Mouse (Mus musculus) limb, embryonic 15.5 days (tissue): ENCODE measurements around the gene Dnah12. TPM values are rescaled to one million over a fixed set of nuclear protein-coding genes. Genes with fewer than 3 reads are reported as not detected.
"Not testable (repeated sequence)": the region's sequence is repeated elsewhere in the genome, so short reads cannot be mapped to it uniquely, and the experiment has no call there.

Source experiments
- ATAC-seq: fragments of 200-750 bp; cut with Nextera tagmentation; 2 replicates; pipeline ENCODE4 v1.8.0; 2017; ENCODE audit warnings: low read depth, moderate TSS enrichment; ENCODE audit not compliant: insufficient number of reproducible peaks, low FRiP score, low TSS enrichment
- H3K27ac ChIP-seq: fragments of 300-500 bp; sonication (generic); 2 replicates; pipeline ENCODE4 v1.5.1; 2015; ENCODE audit warnings: moderate library complexity, mild to moderate bottlenecking, inconsistent platforms
- H3K27me3 ChIP-seq: fragments of 300-500 bp; sonication (generic); 2 replicates; pipeline ENCODE4 v1.6.1; 2015; ENCODE audit warnings: inconsistent platforms
- H3K36me3 ChIP-seq: fragments of 300-500 bp; sonication (generic); 2 replicates; pipeline ENCODE4 v1.6.1; 2015; ENCODE audit warnings: inconsistent platforms
- H3K4me1 ChIP-seq: fragments of 300-500 bp; sonication (generic); 2 replicates; pipeline ENCODE4 v1.6.1; 2015; ENCODE audit warnings: inconsistent platforms
- H3K4me2 ChIP-seq: fragments of 300-500 bp; sonication (generic); 2 replicates; pipeline ENCODE4 v1.6.1; 2015; ENCODE audit warnings: mild to moderate bottlenecking, inconsistent platforms
- H3K4me3 ChIP-seq: fragments of 300-500 bp; sonication (generic); 2 replicates; pipeline ENCODE4 v1.5.1; 2015; ENCODE audit warnings: mild to moderate bottlenecking, inconsistent platforms
- H3K9ac ChIP-seq: fragments of 300-500 bp; sonication (generic); 2 replicates; pipeline ENCODE4 v1.6.1; 2015; ENCODE audit warnings: inconsistent platforms
- H3K9me3 ChIP-seq: fragments of 300-500 bp; sonication (generic); 2 replicates; pipeline ENCODE4 v1.6.1; 2016; ENCODE audit warnings: inconsistent platforms
- WGBS: fragments of 180-500 bp; shearing (Covaris S2); methylation state at CpG from one replicate; pipeline ENCODE4 v1.1.7; 2015; 5-methylcytosine and 5-hydroxymethylcytosine counted together
- polyA plus RNA-seq: library from polyadenylated mRNA; unstranded; fragments of >200 nt; fragmentation: Nextera tagmentation; extraction: Ambion mirVana; gene quantifications from 2 replicates; pipeline ENCODE4 v1.2.1, GENCODE M21; 2015

Gene Dnah12
- polyA plus RNA-seq, 1 experiment from 2014 or later = 0.04 TPM

- peak; percentile 91 for ATAC-seq
- H3K9ac ChIP-seq = peak within 1 kb of the TSS; percentile 79
- peak within 1 kb of the TSS; percentile 95 for H3K4me2 ChIP-seq
- H3K27ac ChIP-seq = peak within 1 kb of the TSS; percentile 92
- H3K4me3 ChIP-seq = peak within 1 kb of the TSS; percentile 73
- peaks cover 13% of the 10 kb centered on the region for H3K36me3 ChIP-seq
- WGBS = under 1% methylated on average over 70 of the region's 70 CpGs
- H3K4me1 ChIP-seq = peaks cover 21% of the 10 kb centered on the region
- H3K27me3 ChIP-seq = no peaks in the 10 kb centered on the region
- no peaks in the 10 kb centered on the region for H3K9me3 ChIP-seq
Observed at GRCm38 (mm10) chr14:26669292-26670073, 23.6 kb upstream of the Dnah12 start, which contains the start of gene Pde12. Gene Pde12 (minus strand): TSS chr14:26669883.

- no peaks in the 10 kb centered on the region for H3K9me3 ChIP-seq
- H3K4me1 ChIP-seq = peaks cover 26% of the 10 kb centered on the region
- H3K36me3 ChIP-seq = peaks cover 1% of the 10 kb centered on the region
- no peak overlapping the region for H3K4me3 ChIP-seq
- H3K9ac ChIP-seq = no peak overlapping the region
- ATAC-seq = no peak
- no peak overlapping the region for H3K27ac ChIP-seq
- no peak overlapping the region for H3K4me2 ChIP-seq
- H3K27me3 ChIP-seq = peaks cover 4% of the 10 kb centered on the region; the same call in 1 of the 2 replicates
Observed at GRCm38 (mm10) chr14:26670964-26671363, 22.1 kb upstream of the Dnah12 start.

GRCm38 (mm10) chr14:26671870-26672615, 21.0 kb upstream of the Dnah12 start:
- not testable (repeated sequence) for H3K27me3 ChIP-seq, H3K27ac ChIP-seq, H3K9me3 ChIP-seq, H3K36me3 ChIP-seq, H3K9ac ChIP-seq, H3K4me2 ChIP-seq, ATAC-seq, H3K4me3 ChIP-seq
- 67% methylated on average over 17 of the region's 17 CpGs for WGBS
- H3K4me1 ChIP-seq = peaks cover 21% of the 10 kb centered on the region

DNA sequence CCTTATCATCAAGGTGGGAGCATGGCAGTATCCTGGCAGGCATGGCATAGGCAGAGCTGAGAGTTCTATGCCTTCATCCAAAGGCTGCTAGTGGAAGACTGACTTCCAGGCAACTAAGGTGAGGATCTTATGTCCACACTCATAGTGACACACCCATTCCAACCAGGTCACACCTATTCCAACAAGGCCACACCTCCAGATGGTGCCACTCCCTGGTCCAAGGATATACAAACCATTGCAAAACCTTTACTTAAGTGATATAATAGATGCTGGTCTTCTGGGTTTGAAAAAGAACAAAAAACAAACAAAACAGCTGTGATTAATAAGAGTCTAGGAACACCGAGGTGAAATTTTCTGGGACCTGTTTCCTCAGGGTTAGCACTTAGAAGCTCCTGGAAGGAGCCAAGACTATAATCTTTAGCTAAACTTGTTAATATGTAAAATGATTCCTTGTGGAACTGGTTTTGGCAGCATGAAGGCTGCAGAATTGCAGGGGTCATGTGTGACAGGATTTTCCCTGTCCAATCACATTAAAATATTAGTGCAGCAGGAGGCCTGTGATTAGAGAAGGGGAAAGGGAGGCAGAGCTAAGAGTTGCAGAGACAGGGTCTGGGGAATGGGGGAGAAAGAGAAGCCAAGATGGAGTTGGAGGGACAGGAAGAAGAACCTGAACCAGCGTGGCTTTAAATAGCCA, 18.5 kb upstream of the Dnah12 start:
- not testable (repeated sequence) for ATAC-seq

GRCm38 (mm10) chr14:26675371-26675770, 17.7 kb upstream of the Dnah12 start:
- 14% methylated on average over 12 of the region's 12 CpGs for WGBS
- peaks cover 4% of the 10 kb centered on the region; the same call in 1 of the 2 replicates for H3K27me3 ChIP-seq
- H3K27ac ChIP-seq = no peak overlapping the region
- H3K4me1 ChIP-seq = peaks cover 8% of the 10 kb centered on the region; the same call in 1 of the 2 replicates
- ATAC-seq = no peak
- H3K9me3 ChIP-seq = no peaks in the 10 kb centered on the region
- H3K9ac ChIP-seq = no peak overlapping the region
- H3K4me3 ChIP-seq = no peak overlapping the region
- H3K36me3 ChIP-seq = no peaks in the 10 kb centered on the region
- H3K4me2 ChIP-seq = no peak overlapping the region

More for the DNA sequence above, 18.5 kb upstream of the Dnah12 start:
- H3K9ac ChIP-seq, H3K9me3 ChIP-seq, H3K4me3 ChIP-seq, H3K4me1 ChIP-seq, H3K27me3 ChIP-seq, H3K27ac ChIP-seq, H3K36me3 ChIP-seq, H3K4me2 ChIP-seq: not testable (repeated sequence)
- WGBS = 52% methylated on average over 2 of the region's 2 CpGs

- no peak overlapping the region for H3K27ac ChIP-seq
- H3K36me3 ChIP-seq = no peaks in the 10 kb centered on the region
- 77% methylated on average over 5 of the region's 5 CpGs for WGBS
- no peak overlapping the region for H3K4me2 ChIP-seq
- H3K9ac ChIP-seq = no peak overlapping the region
- no peak for ATAC-seq
- H3K4me3 ChIP-seq = no peak overlapping the region
- H3K27me3 ChIP-seq = peaks cover 4% of the 10 kb centered on the region; the same call in 1 of the 2 replicates
- H3K9me3 ChIP-seq = no peaks in the 10 kb centered on the region
- peaks cover 5% of the 10 kb centered on the region; the same call in 1 of the 2 replicates for H3K4me1 ChIP-seq
Observed at GRCm38 (mm10) chr14:26675791-26676190, 17.3 kb upstream of the Dnah12 start.

GRCm38 (mm10) chr14:26690727-26691126, 2.3 kb upstream of the Dnah12 start:
- Histone ChIP-seq H3K4me1 (no peaks in the 10 kb centered on the region), H3K9ac (no peak overlapping the region), H3K27ac (no peak overlapping the region), H3K4me3 (no peak overlapping the region), H3K4me2 (no peak overlapping the region), H3K27me3 (no peaks in the 10 kb centered on the region), H3K9me3 (no peaks in the 10 kb centered on the region), H3K36me3 (no peaks in the 10 kb centered on the region)
- no peak for ATAC-seq
- WGBS = 48% methylated on average over 2 of the region's 2 CpGs

- H3K4me1 ChIP-seq = no peaks in the 10 kb centered on the region
- 53% methylated on average over 2 of the region's 2 CpGs for WGBS
- H3K9me3 ChIP-seq = no peaks in the 10 kb centered on the region
- no peak overlapping the region for H3K4me3 ChIP-seq
- H3K36me3 ChIP-seq = no peaks in the 10 kb centered on the region
- no peaks in the 10 kb centered on the region for H3K27me3 ChIP-seq
- H3K4me2 ChIP-seq = no peak overlapping the region
- ATAC-seq = no peak
- H3K27ac ChIP-seq = no peak overlapping the region
- H3K9ac ChIP-seq = no peak overlapping the region
Observed at GRCm38 (mm10) chr14:26691363-26691762, 1.7 kb upstream of the Dnah12 start.

- Histone ChIP-seq H3K4me3 (no peak overlapping the region), H3K4me1 (no peaks in the 10 kb centered on the region), H3K36me3 (no peaks in the 10 kb centered on the region), H3K27me3 (no peaks in the 10 kb centered on the region), H3K9ac (no peak overlapping the region), H3K27ac (no peak overlapping the region), H3K4me2 (no peak overlapping the region), H3K9me3 (no peaks in the 10 kb centered on the region)
- ATAC-seq = no peak
Observed at GRCm38 (mm10) chr14:26697912-26698311, 4.8 kb downstream of the Dnah12 start.

DNA sequence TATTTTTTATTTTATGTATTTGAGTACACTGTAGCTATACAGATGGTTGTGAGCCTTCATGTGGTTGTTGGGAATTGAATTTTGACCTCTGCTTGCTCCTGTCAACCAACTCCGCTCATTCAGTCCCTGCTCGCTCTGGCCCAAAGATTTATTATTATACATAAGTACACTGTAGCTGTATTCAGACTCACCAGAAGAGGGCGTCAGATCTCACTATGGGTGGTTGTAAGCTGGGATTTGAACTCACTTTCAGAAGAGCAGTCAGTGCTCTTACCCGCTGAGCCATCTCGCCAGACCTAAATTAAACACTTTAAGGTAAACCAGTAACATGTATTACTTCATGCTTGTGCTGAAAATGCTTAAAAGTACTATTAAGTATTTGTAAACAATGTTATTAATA, 12.2 kb downstream of the Dnah12 start:
- H3K9me3 ChIP-seq, H3K4me1 ChIP-seq, H3K27me3 ChIP-seq, H3K9ac ChIP-seq, H3K27ac ChIP-seq, ATAC-seq, H3K4me2 ChIP-seq, H3K4me3 ChIP-seq, H3K36me3 ChIP-seq: not testable (repeated sequence)
- WGBS = 86% methylated on average over 5 of the region's 5 CpGs

DNA sequence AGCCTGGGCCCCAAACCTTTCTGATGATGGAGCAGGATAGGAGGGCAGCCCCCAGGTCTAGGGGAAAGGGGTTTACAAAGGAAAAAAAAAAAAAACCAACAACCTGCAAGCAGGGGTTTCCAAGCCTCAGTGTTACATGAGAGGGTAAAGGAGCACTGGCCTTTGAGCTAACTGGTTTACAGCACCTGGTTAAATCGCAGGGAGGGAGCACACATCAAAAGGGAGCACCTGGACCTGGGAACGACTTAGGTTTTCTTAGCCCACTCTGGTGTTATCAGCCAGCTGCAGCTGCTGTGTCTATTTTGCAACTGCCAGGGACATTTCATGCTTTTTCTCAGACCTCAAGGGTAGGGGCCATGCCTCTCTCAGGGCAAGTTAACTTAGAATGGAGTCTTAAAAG, 26.6 kb downstream of the Dnah12 start:
- WGBS = 59% methylated on average over 2 of the region's 2 CpGs
- not testable (repeated sequence) for H3K4me2 ChIP-seq, H3K9me3 ChIP-seq, H3K27me3 ChIP-seq, H3K4me1 ChIP-seq, H3K27ac ChIP-seq, ATAC-seq, H3K9ac ChIP-seq, H3K4me3 ChIP-seq, H3K36me3 ChIP-seq

GRCm38 (mm10) chr14:26724898-26725297, 31.8 kb downstream of the Dnah12 start:
- H3K4me3 ChIP-seq = no peak overlapping the region
- H3K27ac ChIP-seq = no peak overlapping the region
- H3K9me3 ChIP-seq = no peaks in the 10 kb centered on the region
- no peaks in the 10 kb centered on the region for H3K4me1 ChIP-seq
- no peaks in the 10 kb centered on the region for H3K36me3 ChIP-seq
- H3K27me3 ChIP-seq = no peaks in the 10 kb centered on the region
- ATAC-seq = no peak
- no peak overlapping the region for H3K9ac ChIP-seq
- 76% methylated on average over 3 of the region's 3 CpGs for WGBS
- no peak overlapping the region for H3K4me2 ChIP-seq
